Mouse (Mus musculus): Measurements from ENCODE around the gene Nt5e.

Gene Nt5e

GRCm38 (mm10) chr9:88344424-88344823 is 17.4 kb downstream of the Nt5e start:
- no peak for DNase-seq (ENCODE audit: low spot score)

DNA sequence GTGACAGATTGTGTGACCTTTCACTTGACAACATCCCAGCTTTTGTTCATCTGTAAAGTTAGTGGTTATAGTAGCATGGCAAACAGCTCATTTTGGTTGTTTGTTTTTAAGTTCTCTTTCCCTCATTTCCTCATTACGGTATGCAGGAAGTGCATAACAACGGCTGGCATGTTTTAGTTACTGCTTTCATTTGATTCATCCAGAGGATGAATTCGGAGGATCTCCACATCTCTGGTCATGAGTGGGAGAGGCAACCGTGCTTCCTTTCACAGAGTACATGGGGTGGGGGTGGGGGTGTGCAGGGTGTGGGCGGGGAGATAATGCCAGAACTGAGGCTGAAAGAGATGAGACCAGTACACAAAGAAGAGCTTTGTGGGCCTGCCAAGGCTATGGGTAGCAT is 19.9 kb downstream of the Nt5e start:
- no peak for DNase-seq (ENCODE audit: low spot score)

- no peak for DNase-seq (ENCODE audit: low spot score)
Observed at GRCm38 (mm10) chr9:88348623-88349022, 21.6 kb downstream of the Nt5e start.

DNA sequence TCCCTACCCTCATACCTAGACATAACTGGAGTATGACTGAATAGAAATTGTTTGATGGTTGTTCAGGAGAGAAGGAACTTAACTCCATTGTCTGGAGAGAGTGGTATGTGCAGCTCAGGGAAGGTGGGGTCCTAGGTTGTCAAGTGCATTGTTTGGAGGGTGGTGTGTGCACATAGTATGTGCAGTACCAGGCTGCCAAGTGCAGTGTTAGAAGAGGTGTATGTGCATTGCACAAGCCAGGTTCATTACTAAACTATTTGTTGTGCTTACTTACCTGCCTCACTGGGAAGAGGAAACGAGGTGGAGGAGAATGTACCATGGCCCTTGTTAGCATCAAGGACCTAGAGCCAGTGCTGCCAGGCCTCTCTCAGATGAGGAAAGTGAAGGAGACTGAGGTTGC is 23.3 kb downstream of the Nt5e start:
- peak; percentile 47 for DNase-seq (ENCODE audit: low spot score)

GRCm38 (mm10) chr9:88351163-88351562 is 24.2 kb downstream of the Nt5e start:
- DNase-seq (ENCODE audit: low spot score), result no peak

GRCm38 (mm10) chr9:88352741-88353140 is 25.7 kb downstream of the Nt5e start:
- DNase-seq (ENCODE audit: low spot score), result no peak

DNA sequence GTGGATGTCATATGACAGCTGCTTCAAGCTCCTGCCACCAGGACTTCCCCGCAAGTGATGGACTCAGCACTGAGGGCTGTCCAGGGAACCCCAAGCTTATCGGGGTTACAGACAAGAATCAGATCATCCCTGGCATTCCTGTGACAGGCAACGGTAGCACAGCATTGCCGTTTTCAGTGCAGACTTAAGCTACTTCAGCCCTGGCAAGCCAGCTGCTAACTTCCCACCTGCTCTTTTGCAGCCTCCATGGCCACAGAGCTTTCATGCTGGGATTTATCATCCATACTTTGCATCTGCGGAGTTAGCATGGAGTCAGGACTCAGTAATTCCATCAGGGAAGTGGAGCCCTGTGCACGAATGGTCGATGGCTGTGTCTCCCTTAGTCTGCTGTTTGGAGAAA is 26.5 kb downstream of the Nt5e start:
- no peak for DNase-seq (ENCODE audit: low spot score)

DNA sequence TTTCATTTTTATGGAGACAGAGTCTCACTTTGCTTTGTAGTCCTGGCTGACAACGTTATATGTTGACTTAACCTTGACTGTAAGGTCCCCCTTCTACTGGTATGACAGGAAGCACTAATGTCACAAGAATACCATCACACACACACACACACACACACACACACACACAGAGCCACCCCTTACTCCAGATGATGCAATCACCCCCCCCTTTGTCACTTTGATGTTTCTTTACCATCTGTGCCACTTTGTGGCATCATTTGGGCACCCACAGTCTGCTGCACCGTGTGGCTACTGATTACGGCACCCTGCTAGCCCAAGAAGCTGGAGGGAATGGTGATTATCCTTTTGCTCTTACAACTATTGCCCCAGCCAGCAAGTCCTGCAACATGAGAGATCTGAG is 30.2 kb downstream of the Nt5e start:
- DNase-seq (ENCODE audit: low spot score), result no peak

DNA sequence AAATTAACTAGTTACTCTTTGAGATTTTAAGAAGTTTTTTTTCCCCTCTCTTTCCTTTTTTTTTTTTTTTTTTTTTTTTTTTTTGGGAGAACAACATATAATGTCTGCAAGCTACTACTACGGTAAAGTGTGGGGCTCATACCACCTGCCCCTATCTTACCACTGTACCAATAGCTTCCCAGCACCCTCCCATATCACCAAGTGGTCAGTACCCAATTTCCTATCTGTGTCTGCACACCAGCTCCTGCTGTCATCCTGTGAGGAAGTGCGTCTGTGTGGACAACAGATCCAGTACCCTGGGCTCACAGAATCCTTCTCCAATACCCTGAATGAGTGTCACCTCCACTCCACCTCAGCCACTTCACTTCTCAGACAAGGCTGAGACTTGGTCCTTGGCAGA is 32.1 kb downstream of the Nt5e start:
- DNase-seq (ENCODE audit: low spot score), result no peak

- DNase-seq (ENCODE audit: low spot score), result peak; percentile 48
Observed at GRCm38 (mm10) chr9:88361211-88361909, 34.4 kb downstream of the Nt5e start.

DNA sequence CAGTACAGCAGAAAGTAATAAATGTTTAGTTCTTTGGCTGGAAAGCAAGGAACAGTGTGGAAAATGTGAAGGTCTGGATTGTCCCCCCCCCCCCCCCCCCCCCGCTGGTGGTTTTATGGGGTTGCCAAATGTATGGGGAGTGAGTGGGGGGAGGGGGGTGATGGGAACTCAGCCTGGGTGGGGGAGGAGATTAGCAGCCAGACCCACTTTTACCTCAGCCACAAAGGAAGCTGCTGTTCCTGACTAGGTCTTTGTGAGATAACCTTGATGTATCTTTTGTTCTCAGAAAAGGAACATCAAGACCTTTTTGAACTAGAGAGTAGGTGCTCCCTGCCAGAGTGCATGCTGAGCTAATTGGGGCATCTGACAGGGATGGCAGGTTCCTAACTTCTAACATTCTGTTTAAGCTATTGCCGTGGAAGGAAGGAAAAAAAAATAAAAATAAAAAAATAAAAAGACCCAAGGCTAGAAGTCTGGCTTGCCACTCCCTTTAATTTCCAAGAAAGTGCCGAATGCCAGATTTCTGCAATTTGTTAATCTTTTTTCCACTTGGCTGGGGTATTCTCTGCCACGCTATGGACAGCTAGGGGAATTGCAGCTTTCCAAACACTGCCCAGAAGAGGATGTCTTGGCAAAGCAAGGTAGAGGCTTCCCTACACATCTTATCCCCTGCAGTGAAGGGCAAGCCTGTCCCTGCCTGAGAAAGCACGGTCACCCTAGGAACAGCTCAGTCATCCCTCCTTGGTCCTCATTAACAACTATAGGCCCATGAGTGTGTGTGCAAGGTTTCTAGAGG is 35.3 kb downstream of the Nt5e start:
- no peak for DNase-seq (ENCODE audit: low spot score)

DNA sequence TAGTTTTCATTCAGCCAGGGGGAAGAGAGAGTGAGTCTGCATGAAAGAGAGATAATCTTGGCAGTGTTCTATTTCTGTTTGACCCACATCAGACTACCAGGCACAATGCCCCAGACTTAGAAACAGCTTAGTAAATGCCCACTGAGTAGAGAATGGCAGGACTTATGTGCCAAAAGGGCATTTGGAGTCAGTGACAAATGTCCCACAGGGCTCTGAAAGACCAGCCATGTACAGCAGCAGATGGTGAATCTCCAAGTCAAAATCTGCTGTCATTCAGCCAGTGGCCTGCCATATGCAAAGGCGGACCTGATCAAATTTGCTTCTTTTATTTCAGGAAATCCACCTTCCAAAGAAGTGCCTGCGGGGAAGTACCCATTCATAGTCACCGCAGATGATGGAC is 36.1 kb downstream of the Nt5e start:
- no peak for DNase-seq (ENCODE audit: low spot score)

DNA sequence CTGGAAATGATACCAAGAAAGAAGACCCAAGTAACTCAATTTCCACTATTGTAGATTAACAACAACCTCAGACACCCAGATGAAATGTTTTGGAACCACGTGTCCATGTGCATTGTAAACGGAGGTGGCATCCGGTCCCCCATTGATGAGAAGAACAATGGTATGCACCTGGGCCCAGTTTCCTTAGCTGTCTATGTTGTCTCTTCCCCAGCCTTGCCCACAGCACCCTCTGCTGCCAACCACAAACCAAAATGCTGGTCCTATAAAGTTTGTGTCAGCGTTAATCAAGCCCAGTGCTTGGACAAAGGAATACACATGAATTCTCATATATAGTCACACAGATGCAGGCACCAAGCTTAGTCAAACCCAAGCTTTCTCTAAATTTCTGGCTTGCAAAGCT is 39.3 kb downstream of the Nt5e start:
- peak; percentile 15 for DNase-seq (ENCODE audit: low spot score)

DNA sequence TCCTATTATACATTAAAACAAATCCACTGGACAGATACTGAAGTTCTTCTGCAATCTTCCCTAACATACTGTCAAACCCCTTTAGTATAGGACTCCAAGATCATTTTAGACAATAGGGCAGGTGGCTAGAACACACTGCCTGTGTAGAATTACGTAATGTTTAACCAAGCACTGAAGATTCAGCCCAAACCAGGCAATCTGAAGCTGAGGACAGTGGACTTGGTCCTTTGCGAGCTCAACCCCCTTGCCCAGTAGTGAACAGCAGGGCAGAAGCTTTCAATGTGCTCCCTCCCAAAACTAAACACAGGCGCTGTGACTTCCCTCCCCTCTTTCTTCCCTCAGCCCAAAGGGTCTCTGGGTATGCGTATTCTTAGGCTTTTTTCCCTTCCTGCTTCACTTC is 39.8 kb downstream of the Nt5e start:
- DNase-seq (ENCODE audit: low spot score), result no peak

DNA sequence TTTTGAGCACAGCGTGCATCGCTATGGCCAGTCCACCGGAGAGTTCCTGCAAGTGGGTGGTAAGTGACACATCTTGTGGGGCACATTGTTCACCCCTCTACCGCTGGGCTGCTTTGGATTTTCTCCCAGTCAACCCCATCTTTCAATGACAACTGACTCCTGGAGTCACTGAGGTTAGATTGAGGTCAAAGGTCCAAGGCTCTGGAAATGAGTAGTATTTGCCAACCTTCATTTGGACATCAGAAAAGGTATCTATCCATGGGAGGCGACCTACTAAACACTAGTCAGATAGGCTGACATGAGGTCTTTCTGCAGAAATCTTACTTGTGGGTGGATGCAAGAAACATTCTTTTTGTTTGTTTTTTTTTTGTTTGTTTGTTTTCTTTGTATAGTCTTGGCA is 40.3 kb downstream of the Nt5e start:
- DNase-seq (ENCODE audit: low spot score), result no peak

GRCm38 (mm10) chr9:88367751-88368150 is 40.8 kb downstream of the Nt5e start:
- DNase-seq (ENCODE audit: low spot score), result no peak

- DNase-seq (ENCODE audit: low spot score), result no peak
Observed at GRCm38 (mm10) chr9:88368476-88368875, 41.5 kb downstream of the Nt5e start.

- no peak for DNase-seq (ENCODE audit: low spot score)
Observed at GRCm38 (mm10) chr9:88369666-88370065, 42.7 kb downstream of the Nt5e start.

GRCm38 (mm10) chr9:88371201-88371600 is 44.2 kb downstream of the Nt5e start:
- DNase-seq (ENCODE audit: low spot score), result no peak

DNA sequence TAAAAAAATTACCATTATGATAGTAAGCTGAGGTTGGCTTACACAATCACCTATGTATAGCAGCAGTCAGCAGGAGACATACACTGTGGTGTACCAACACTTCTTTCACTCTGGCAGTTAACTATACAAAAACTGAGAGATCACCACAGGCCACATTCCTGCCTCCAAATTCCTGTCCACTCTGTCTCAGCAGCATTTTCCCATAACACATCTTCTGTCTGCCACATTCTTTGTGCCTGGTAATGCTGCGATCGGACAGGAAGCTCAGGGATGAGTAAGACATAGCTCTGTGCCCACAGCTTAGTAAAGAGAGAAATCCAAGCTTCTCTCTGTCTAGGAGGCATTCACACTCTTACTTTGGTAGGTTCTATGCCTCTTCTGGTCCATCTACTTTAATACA is 46.0 kb downstream of the Nt5e start:
- no peak for DNase-seq (ENCODE audit: low spot score)

GRCm38 (mm10) chr9:88377483-88377882 is 50.5 kb downstream of the Nt5e start:
- DNase-seq (ENCODE audit: low spot score), result no peak

DNA sequence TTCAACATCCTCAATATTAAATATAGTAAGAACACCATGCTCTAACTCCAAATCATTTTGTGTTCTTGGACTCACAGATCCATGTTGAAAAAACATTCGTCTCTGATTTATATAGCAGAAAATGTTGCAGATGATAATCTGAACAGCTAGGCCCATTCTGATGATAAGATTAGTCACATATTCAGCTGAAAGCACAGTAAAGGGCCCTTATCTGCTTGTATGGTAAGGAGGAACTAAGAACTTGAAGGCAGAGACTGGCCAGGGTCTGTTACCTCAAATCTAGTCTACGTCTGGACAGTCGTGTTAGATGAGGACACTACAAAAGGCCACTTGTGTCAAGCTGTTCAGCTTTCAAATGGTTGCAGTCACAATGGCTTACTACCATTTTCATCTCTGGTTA is 52.1 kb downstream of the Nt5e start:
- no peak for DNase-seq (ENCODE audit: low spot score)

GRCm38 (mm10) chr9:88380076-88380475 is 53.1 kb downstream of the Nt5e start:
- DNase-seq (ENCODE audit: low spot score), result peak; percentile 9

DNA sequence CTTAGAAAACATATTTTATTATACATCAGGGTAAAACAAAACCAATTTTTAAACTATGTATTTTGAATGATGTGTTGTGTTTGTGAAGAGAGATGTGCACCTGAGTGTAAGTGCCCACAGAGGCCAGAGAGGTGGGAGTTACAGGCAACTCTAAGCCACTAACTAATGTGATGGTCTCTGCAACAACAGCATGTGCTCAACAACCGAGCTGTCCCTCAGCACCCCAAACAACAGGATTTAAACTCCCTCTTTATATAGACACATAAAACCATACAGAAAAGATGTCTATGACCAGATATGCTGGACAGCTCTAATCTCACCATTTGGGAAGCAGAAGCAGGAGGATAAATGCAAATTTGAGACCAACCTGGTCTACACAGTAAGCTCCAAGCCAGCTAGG is 53.5 kb downstream of the Nt5e start:
- DNase-seq (ENCODE audit: low spot score), result no peak

Measured in lung, postnatal 25 days (tissue).